ENCODE assay signal across 8 mouse cellular contexts in genomic region chr8:95099009-95099408, GRCm38 (mm10). TPM values are rescaled to one million over a fixed set of nuclear protein-coding genes. Genes with fewer than 3 reads are reported as not detected.
A peak's percentile ranks its signal among the peaks of the same experiment; 100 is the strongest.
DNase-seq lines count a peak whose midpoint lies in the region; ATAC-seq and TF ChIP-seq lines count a peak whose summit lies in the region.

No protein-coding gene starts in this region.

- H3K9me3 ChIP-seq in embryonic facial prominence, embryonic 10.5 days: no peaks in the 10 kb centered on the region
- H3K9me3 ChIP-seq in heart, embryonic 12.5 days (replicated peaks): no peaks in the 10 kb centered on the region
- H3K9me3 ChIP-seq in lung, embryonic 14.5 days (ENCODE audit: low read depth, low read length): no peaks in the 10 kb centered on the region

- WGBS in embryonic facial prominence, embryonic 10.5 days: 28% methylated on average over 5 of the region's 5 CpGs
- 21% methylated on average over 5 of the region's 5 CpGs for WGBS in heart, embryonic 12.5 days
- WGBS in lung, embryonic 14.5 days: 18% methylated on average over 5 of the region's 5 CpGs

- H3K4me3 ChIP-seq in embryonic facial prominence, embryonic 10.5 days: no peak overlapping the region
- no peak overlapping the region for H3K4me3 ChIP-seq in heart, embryonic 12.5 days
- H3K4me3 ChIP-seq in lung, embryonic 14.5 days (ENCODE audit: low read depth, low read length): no peak overlapping the region

- peak; percentile 55 to 58 for DNase-seq in B cell, adult 2 months
- peak; percentile 89 for DNase-seq in adrenal gland, adult 2 months
- DNase-seq in embryonic facial prominence, embryonic 10.5 days (ENCODE audit: low spot score): peak; percentile 75
- peak; percentile 85 for DNase-seq in kidney, postnatal 14 days
- peak; percentile 78 for DNase-seq in lung, embryonic 14.5 days
- DNase-seq in ovary, postnatal 14 days (ENCODE audit: low spot score): peak; percentile 62
- DNase-seq in thymus, postnatal 4 days: peak; percentile 78

- no peak overlapping the region for H3K27ac ChIP-seq in embryonic facial prominence, embryonic 10.5 days (replicated peaks)
- no peak overlapping the region for H3K27ac ChIP-seq in heart, embryonic 12.5 days (ENCODE audit: poor library complexity, severe bottlenecking)
- no peak overlapping the region for H3K27ac ChIP-seq in lung, embryonic 14.5 days (ENCODE audit: low read depth)

- H3K27me3 ChIP-seq in embryonic facial prominence, embryonic 10.5 days (replicated peaks; ENCODE audit: low read depth, poor library complexity, severe bottlenecking): no peaks in the 10 kb centered on the region
- no peaks in the 10 kb centered on the region for H3K27me3 ChIP-seq in heart, embryonic 12.5 days (replicated peaks)
- no peaks in the 10 kb centered on the region for H3K27me3 ChIP-seq in lung, embryonic 14.5 days (ENCODE audit: insufficient read depth, low read length)

- ATAC-seq in heart, embryonic 12.5 days (ENCODE audit: insufficient number of reproducible peaks, low FRiP score): 0 out of 2 replicates have a peak, but pooled peaks have one; percentile 45
- peak; percentile 55; the same call in 1 of the 2 replicates for ATAC-seq in lung, embryonic 14.5 days (ENCODE audit: insufficient read depth)

- H3K4me1 ChIP-seq in embryonic facial prominence, embryonic 10.5 days: no peaks in the 10 kb centered on the region
- no peaks in the 10 kb centered on the region for H3K4me1 ChIP-seq in heart, embryonic 12.5 days (replicated peaks)
- no peaks in the 10 kb centered on the region for H3K4me1 ChIP-seq in lung, embryonic 14.5 days (ENCODE audit: insufficient read depth)

- TF ChIP-seq CTCF in lung, embryonic 14.5 days (IDR thresholded peaks at IDR 0.05; ENCODE audit: low read depth): peak; percentile 99

- H3K9ac ChIP-seq in heart, embryonic 12.5 days: no peak overlapping the region
- no peak overlapping the region for H3K9ac ChIP-seq in lung, embryonic 14.5 days

- no peak overlapping the region for H3K4me2 ChIP-seq in heart, embryonic 12.5 days
- no peak overlapping the region for H3K4me2 ChIP-seq in lung, embryonic 14.5 days

- peaks cover 84% of the 10 kb centered on the region for H3K36me3 ChIP-seq in embryonic facial prominence, embryonic 10.5 days (replicated peaks)
- peaks cover 88% of the 10 kb centered on the region for H3K36me3 ChIP-seq in heart, embryonic 12.5 days
- peaks cover 87% of the 10 kb centered on the region for H3K36me3 ChIP-seq in lung, embryonic 14.5 days (ENCODE audit: insufficient read depth)

RNA-seq across cellular contexts. Expression of gene Katnb1, which starts 18.0 kb away (rescaled TPM):
- total RNA-seq in adrenal gland, adult 2 months (2021): 10 to 100 TPM; 11.0 to 17.7 TPM
- polyA plus RNA-seq in adrenal gland, adult 2 months (2012; rRNA removed): 18.9 and 19.1 TPM in 2 replicates
- 30.5 and 33.3 TPM in 2 replicates for polyA plus RNA-seq in embryonic facial prominence, embryonic 10.5 days (2016; fragmentation: Nextera tagmentation; extraction: Ambion mirVana)
- polyA plus RNA-seq in heart, embryonic 12.5 days (2016; fragmentation: Nextera tagmentation; extraction: Ambion mirVana): 18.4 and 25.8 TPM in 2 replicates
- polyA plus RNA-seq in lung, embryonic 14.5 days (2014; fragmentation: Nextera tagmentation; extraction: Ambion mirVana): 19.4 and 23.1 TPM in 2 replicates

RNA-seq across cellular contexts. Expression of gene Drc7, which starts 44.1 kb away (rescaled TPM):
- total RNA-seq in adrenal gland, adult 2 months (2021): not detected
- polyA plus RNA-seq in adrenal gland, adult 2 months (2012; rRNA removed): not detected in 2 replicates
- 0.10 and 0.15 TPM in 2 replicates for polyA plus RNA-seq in embryonic facial prominence, embryonic 10.5 days (2016; fragmentation: Nextera tagmentation; extraction: Ambion mirVana)
- polyA plus RNA-seq in heart, embryonic 12.5 days (2016; fragmentation: Nextera tagmentation; extraction: Ambion mirVana): not detected in 2 replicates
- polyA plus RNA-seq in lung, embryonic 14.5 days (2014; fragmentation: Nextera tagmentation; extraction: Ambion mirVana): 0.07 TPM in 1 of 2 replicates, not detected in the other
